Mouse (Mus musculus) liver, adult 2 months (tissue): ENCODE results near the gene Reck. TPM values are rescaled to one million over a fixed set of nuclear protein-coding genes. Genes with fewer than 3 reads are reported as not detected.

ENCODE experiments used
- DNase-seq: peaks from one replicate; pipeline ENCODE4 v3.0.0-alpha.2; 2011; ENCODE audit warnings: low read depth, low spot score; ENCODE audit errors: extremely low read depth
- H3K27ac ChIP-seq: fragments of 200-500 bp; replicated peaks from 2 replicates; pipeline ENCODE4 v1.5.1; 2012; ENCODE audit warnings: low read depth, mild to moderate bottlenecking, control low read depth, inconsistent platforms, low read length; ENCODE audit not compliant: insufficient read depth
- H3K27me3 ChIP-seq: fragments of 200-500 bp; 2 replicates; pipeline ENCODE4 v1.6.1; 2012; ENCODE audit warnings: mild to moderate bottlenecking, moderate library complexity, low read length, inconsistent platforms; ENCODE audit not compliant: control insufficient read depth, insufficient read depth
- H3K36me3 ChIP-seq: fragments of 200-500 bp; 2 replicates; pipeline ENCODE4 v1.6.1; 2012; ENCODE audit warnings: low read length, inconsistent platforms; ENCODE audit not compliant: control insufficient read depth, insufficient read depth
- H3K4me1 ChIP-seq: fragments of 200-500 bp; 2 replicates; pipeline ENCODE4 v1.6.1; 2011; ENCODE audit warnings: low read length; ENCODE audit not compliant: control insufficient read depth, insufficient read depth
- H3K4me3 ChIP-seq: fragments of 200-500 bp; 2 replicates; pipeline ENCODE4 v1.5.1; 2011; ENCODE audit warnings: low read depth, mild to moderate bottlenecking, control low read depth, low read length, moderate library complexity; ENCODE audit not compliant: insufficient read depth
- H3K79me2 ChIP-seq: fragments of 200-500 bp; 2 replicates; pipeline ENCODE4 v1.6.1; 2012; ENCODE audit warnings: inconsistent platforms, mild to moderate bottlenecking, low read length, moderate library complexity; ENCODE audit not compliant: control insufficient read depth, insufficient read depth
- H3K9ac ChIP-seq: fragments of 200-500 bp; 2 replicates; pipeline ENCODE4 v1.6.1; 2012; ENCODE audit warnings: low read depth, mild to moderate bottlenecking, control low read depth, inconsistent platforms, low read length
- CTCF ChIP-seq: fragments of 200-500 bp; IDR thresholded peaks from 2 replicates; pipeline ENCODE4 v1.5.1; 2011; ENCODE audit warnings: low read depth, low read length, control low read depth
- POLR2A ChIP-seq: fragments of 200-500 bp; IDR thresholded peaks from 2 replicates; pipeline ENCODE4 v1.6.1; 2011; ENCODE audit warnings: low read length, control low read depth; ENCODE audit not compliant: insufficient read depth; ENCODE audit errors: extremely low read depth
- WGBS: fragments of 180-500 bp; shearing (Covaris S2); methylation state at CpG from one replicate; pipeline ENCODE4 v1.1.7; 2018; 5-methylcytosine and 5-hydroxymethylcytosine counted together
- polyA plus RNA-seq: library from polyadenylated mRNA; depleted of rRNA; stranded (reverse); fragments of >200 nt; gene quantifications from 2 replicates; pipeline ENCODE4 v1.2.3, GENCODE M21; 2012
- total RNA-seq: library from RNA; depleted of rRNA; stranded (reverse); fragments of >200 nt; gene quantifications from 2 replicates; pipeline ENCODE4 v1.2.3, GENCODE M21; 2014

The Reck gene
- total and polyA plus RNA-seq, 2 experiments = 2.2 to 2.6 TPM

DNA sequence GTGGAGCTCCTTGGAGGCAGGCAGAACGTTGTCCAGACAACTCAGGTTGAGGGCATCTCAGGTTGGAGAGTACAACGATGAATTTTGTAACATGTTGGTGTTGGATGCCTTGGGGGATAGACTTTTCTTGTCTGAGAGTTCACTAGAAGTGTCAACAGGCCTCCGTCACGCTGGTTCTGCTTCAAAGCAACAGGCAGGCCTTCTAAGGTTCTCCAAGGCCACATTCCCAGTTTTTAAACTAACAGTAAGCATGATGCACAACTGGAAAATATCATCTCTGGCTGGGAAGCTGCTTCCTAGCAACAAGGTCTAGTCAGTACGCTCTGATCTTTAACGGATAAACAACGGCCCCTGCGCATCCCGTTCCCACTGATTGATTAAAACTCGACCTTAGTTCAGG is 5.5 kb upstream of the Reck start:
- TF ChIP-seq POLR2A = no peak
- no peak for TF ChIP-seq CTCF
- Histone ChIP-seq H3K27me3 (no peaks in the 10 kb centered on the region), H3K36me3 (no peaks in the 10 kb centered on the region), H3K4me1 (no peaks in the 10 kb centered on the region), H3K79me2 (no peaks in the 10 kb centered on the region), H3K27ac (no peak overlapping the region), H3K4me3 (no peak overlapping the region), H3K9ac (no peak overlapping the region)
- 90% methylated on average over 10 of the region's 10 CpGs for WGBS
- no peak for DNase-seq

- Histone ChIP-seq H3K4me1 (peaks cover 2% of the 10 kb centered on the region; the same call in 1 of the 2 replicates), H3K27me3 (no peaks in the 10 kb centered on the region), H3K9ac (no peak overlapping the region), H3K36me3 (no peaks in the 10 kb centered on the region), H3K79me2 (no peaks in the 10 kb centered on the region), H3K4me3 (no peak overlapping the region), H3K27ac (no peak overlapping the region)
- 53% methylated on average over 7 of the region's 7 CpGs for WGBS
- no peak for TF ChIP-seq CTCF
- TF ChIP-seq POLR2A = no peak
- no peak for DNase-seq
Observed at GRCm38 (mm10) chr4:43874501-43874900, 829 bp upstream of the Reck start.

- H3K79me2 ChIP-seq = no peaks in the 10 kb centered on the region; the same call in 1 of the 2 replicates
- peak; percentile 73 for DNase-seq
Observed at GRCm38 (mm10) chr4:43875919-43876411, 635 bp downstream of the Reck start.

GRCm38 (mm10) chr4:43877230-43877629 is 1.9 kb downstream of the Reck start:
- no peak for TF ChIP-seq POLR2A
- no peak for TF ChIP-seq CTCF
- Histone ChIP-seq H3K36me3 (no peaks in the 10 kb centered on the region), H3K27ac (no peak overlapping the region), H3K4me1 (peaks cover 2% of the 10 kb centered on the region; the same call in 1 of the 2 replicates), H3K4me3 (no peak overlapping the region), H3K27me3 (no peaks in the 10 kb centered on the region), H3K9ac (no peak overlapping the region), H3K79me2 (no peaks in the 10 kb centered on the region; the same call in 1 of the 2 replicates)
- peak; percentile 7 for DNase-seq
- WGBS = 98% methylated on average over 1 of the region's 1 CpGs

More at GRCm38 (mm10) chr4:43875919-43876411, 635 bp downstream of the Reck start:
- WGBS = 2% methylated on average over 20 of the region's 20 CpGs
- Histone ChIP-seq H3K27me3 (no peaks in the 10 kb centered on the region), H3K9ac (peak overlapping the region; percentile 74), H3K27ac (peak overlapping the region; percentile 30), H3K4me1 (peaks cover 2% of the 10 kb centered on the region; the same call in 1 of the 2 replicates), H3K36me3 (no peaks in the 10 kb centered on the region), H3K4me3 (peak overlapping the region; percentile 78)
- TF ChIP-seq POLR2A = no peak
- 0 out of 2 replicates have a peak, but pooled peaks have one; percentile 20 for TF ChIP-seq CTCF

GRCm38 (mm10) chr4:43878121-43878776 is 2.9 kb downstream of the Reck start:
- TF ChIP-seq CTCF (no peak), POLR2A (no peak)
- Histone ChIP-seq H3K4me1 (peaks cover 2% of the 10 kb centered on the region; the same call in 1 of the 2 replicates), H3K79me2 (no peaks in the 10 kb centered on the region; the same call in 1 of the 2 replicates), H3K27ac (no peak overlapping the region; the same call in 1 of the 2 replicates), H3K4me3 (no peak overlapping the region), H3K27me3 (no peaks in the 10 kb centered on the region), H3K36me3 (no peaks in the 10 kb centered on the region), H3K9ac (no peak overlapping the region)
- peak; percentile 78 for DNase-seq
- WGBS = 61% methylated on average over 5 of the region's 5 CpGs

GRCm38 (mm10) chr4:43879566-43879965 is 4.2 kb downstream of the Reck start:
- Histone ChIP-seq H3K9ac (no peak overlapping the region), H3K4me1 (peaks cover 2% of the 10 kb centered on the region; the same call in 1 of the 2 replicates), H3K27me3 (no peaks in the 10 kb centered on the region), H3K4me3 (no peak overlapping the region), H3K27ac (no peak overlapping the region), H3K79me2 (no peaks in the 10 kb centered on the region; the same call in 1 of the 2 replicates), H3K36me3 (no peaks in the 10 kb centered on the region)
- no peak for DNase-seq
- TF ChIP-seq POLR2A = no peak
- TF ChIP-seq CTCF = no peak
- 93% methylated on average over 6 of the region's 6 CpGs for WGBS
